Mouse (Mus musculus) lung, adult 2 months (tissue): Measurements from ENCODE around the gene Sbk2.

ENCODE experiments used
- CTCF ChIP-seq: fragments of 200-500 bp; IDR thresholded peaks from 2 replicates; pipeline ENCODE4 v1.5.1; 2011; ENCODE audit warnings: mild to moderate bottlenecking, low read length, control low read depth; ENCODE audit not compliant: insufficient read depth
- POLR2A ChIP-seq: fragments of 200-500 bp; IDR thresholded peaks from 2 replicates; pipeline ENCODE4 v1.6.1; 2011; ENCODE audit warnings: low read depth, mild to moderate bottlenecking, control low read depth, low read length, borderline replicate concordance; ENCODE audit errors: extremely low read depth

GRCm38 (mm10) chr7:4926849-4927248 is 37.4 kb downstream of the Sbk2 start:
- TF ChIP-seq POLR2A (no peak), CTCF (no peak)
